Mouse (Mus musculus): ENCODE measurements around the gene Nfasc. TPM values are rescaled to one million over a fixed set of nuclear protein-coding genes. Genes with fewer than 3 reads are reported as not detected.

The Nfasc gene
- polyA plus RNA-seq, 1 experiment: 7.6 TPM

DNA sequence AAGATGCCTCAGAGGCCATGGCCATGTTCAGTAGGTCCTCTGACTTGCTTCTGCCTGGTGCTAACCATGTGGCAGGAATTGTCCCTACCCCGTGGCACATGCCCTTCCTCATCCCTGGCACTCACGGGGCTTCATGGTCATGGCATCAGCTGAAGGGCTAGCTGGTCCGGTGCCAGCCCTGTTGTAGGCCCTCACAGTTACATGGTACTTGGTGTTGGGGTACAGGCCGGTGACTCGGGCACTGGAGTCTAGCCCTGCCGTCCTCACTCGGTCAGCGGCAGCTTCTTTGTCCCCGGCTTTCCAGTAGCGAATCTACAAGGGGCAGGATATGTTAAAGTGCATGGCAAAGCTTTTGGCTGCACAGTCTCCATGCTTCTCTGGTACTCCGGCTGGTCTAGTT lies 224.8 kb downstream of the Nfasc start:
- no peak overlapping the region for H3K27ac ChIP-seq (ENCODE audit: insufficient read depth, low read length)
- no peak for TF ChIP-seq CTCF (IDR thresholded peaks at IDR 0.05; ENCODE audit: extremely low read depth, insufficient read depth, insufficient read length, insufficient replicate concordance)
- no peak for TF ChIP-seq POLR2A (IDR thresholded peaks at IDR 0.05; ENCODE audit: low read depth, low read length)
- H3K27me3 ChIP-seq (ENCODE audit: control insufficient read depth, insufficient read depth, low read length): 0 out of 2 replicates have a peak, but pooled peaks cover 2% of the 10 kb centered on the region
- no peak overlapping the region for H3K4me3 ChIP-seq (ENCODE audit: extremely low read depth, insufficient read depth, insufficient read length)
- H3K36me3 ChIP-seq (ENCODE audit: control insufficient read depth, insufficient read depth, low read length): no peaks in the 10 kb centered on the region
- no peaks in the 10 kb centered on the region for H3K4me1 ChIP-seq (ENCODE audit: control insufficient read depth, insufficient read depth, insufficient read length)
- DNase-seq (ENCODE audit: low read depth in 1 of 2, low spot score in 2 of 2): no peak
- WGBS: 87% methylated on average over 11 of the region's 11 CpGs

DNA sequence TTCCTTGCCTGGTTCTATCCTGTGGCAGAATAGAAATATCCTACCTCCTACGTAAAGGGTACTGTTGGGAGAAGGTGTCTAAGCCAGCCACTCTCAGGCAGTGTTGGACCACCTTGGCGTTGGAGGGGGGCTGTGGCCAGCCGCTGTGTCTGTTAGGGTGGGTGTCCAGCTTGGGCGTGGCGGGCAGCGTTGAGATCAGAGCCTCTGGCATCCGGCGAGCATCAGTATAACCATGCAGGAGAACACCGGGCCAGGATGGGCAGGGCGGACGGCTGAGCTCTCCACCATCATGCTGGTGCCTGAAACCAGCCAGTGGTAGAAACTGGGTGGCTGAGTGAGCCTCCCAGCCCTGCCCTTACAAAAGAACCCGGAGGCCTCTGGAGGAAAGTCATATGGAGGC lies 226.3 kb downstream of the Nfasc start:
- H3K27ac ChIP-seq (ENCODE audit: insufficient read depth, low read length): no peak overlapping the region
- TF ChIP-seq CTCF (IDR thresholded peaks at IDR 0.05; ENCODE audit: extremely low read depth, insufficient read depth, insufficient read length, insufficient replicate concordance) (no peak), POLR2A (IDR thresholded peaks at IDR 0.05; ENCODE audit: low read depth, low read length) (no peak)
- no peaks in the 10 kb centered on the region for H3K4me1 ChIP-seq (ENCODE audit: control insufficient read depth, insufficient read depth, insufficient read length)
- WGBS: 87% methylated on average over 12 of the region's 12 CpGs
- no peak overlapping the region for H3K4me3 ChIP-seq (ENCODE audit: extremely low read depth, insufficient read depth, insufficient read length)
- DNase-seq (ENCODE audit: low read depth in 1 of 2, low spot score in 2 of 2): no peak
- H3K27me3 ChIP-seq (ENCODE audit: control insufficient read depth, insufficient read depth, low read length): 0 out of 2 replicates have a peak, but pooled peaks cover 2% of the 10 kb centered on the region
- H3K36me3 ChIP-seq (ENCODE audit: control insufficient read depth, insufficient read depth, low read length): no peaks in the 10 kb centered on the region

Other genes with a start within 250 kb of the Nfasc start
- gene Tmem81, start 235.6 kb downstream of the Nfasc start, polyA plus RNA-seq (2012; rRNA removed): 2.5 and 3.1 TPM in 2 replicates
- 0.73 TPM in 1 of 2 replicates, not detected in the other for gene Cntn2, start 198.5 kb downstream of the Nfasc start, polyA plus RNA-seq (2012; rRNA removed)
- gene Lrrn2, start 138.5 kb upstream of the Nfasc start, polyA plus RNA-seq (2012; rRNA removed): 0.31 and 0.41 TPM in 2 replicates